ENCODE assay signal across 11 mouse cellular contexts in the genomic region with DNA sequence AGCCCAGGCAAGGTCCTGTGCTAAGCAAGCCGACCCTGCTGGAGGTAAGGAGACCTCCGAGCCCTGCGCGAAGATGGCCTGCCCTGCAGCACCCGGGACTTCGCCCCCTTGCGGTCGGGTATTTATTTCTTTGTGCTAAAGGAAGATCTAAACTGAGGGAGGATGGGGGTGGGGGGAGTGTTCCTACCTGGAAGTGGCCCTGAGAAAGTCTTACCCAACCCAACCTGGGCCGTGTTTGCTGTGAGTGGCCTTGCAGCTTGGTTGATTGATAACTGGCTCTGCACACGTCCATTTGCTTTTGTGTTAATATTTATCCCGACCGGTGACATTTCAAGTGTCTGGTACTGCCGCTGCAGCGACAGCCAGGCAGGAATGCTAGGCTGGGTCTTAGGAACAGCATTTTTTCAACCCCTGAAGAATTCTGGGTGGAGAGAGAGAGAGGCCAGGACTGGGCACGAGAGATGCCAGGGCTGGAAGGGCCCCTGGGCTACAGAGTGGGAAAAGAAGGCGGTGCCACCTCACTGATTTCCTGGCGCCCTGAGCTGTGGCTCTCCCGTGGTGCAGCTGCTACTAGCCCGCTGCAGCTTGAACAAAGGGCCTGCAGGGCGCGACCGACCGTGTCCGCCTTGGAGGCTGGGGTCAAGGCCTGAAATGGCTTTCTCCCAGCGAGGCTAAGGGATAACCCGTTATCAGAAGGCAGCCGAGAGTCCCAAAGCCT. TPM values are rescaled to one million over a fixed set of nuclear protein-coding genes. Genes with fewer than 3 reads are reported as not detected.
A peak's percentile ranks its signal among the peaks of the same experiment; 100 is the strongest.
DNase-seq lines count a peak whose midpoint lies in the region; ATAC-seq and TF ChIP-seq lines count a peak whose summit lies in the region.
"Had no signal": no experiment of that assay in that cellular context is flagged by ENCODE, and none has a peak within 500 bp of the region (broad histone marks: within the 10 kb centered on the region; RNA-seq: fewer than 3 reads in every experiment).

No protein-coding gene starts in this region.

- ATAC-seq in hindbrain, embryonic 14.5 days (ENCODE audit: low FRiP score) = no peak
- ATAC-seq in midbrain, postnatal 0 days (ENCODE audit: low FRiP score) = no peak

- DNase-seq in cerebellum, postnatal 10 days = peak; percentile 38 to 47
- no peak for DNase-seq in cerebellum, postnatal 4 days (ENCODE audit: low spot score in 2 of 2)
- peak; percentile 25 for DNase-seq in hindbrain, embryonic 14.5 days (ENCODE audit: low spot score)
- peak; percentile 43 to 60 for DNase-seq in kidney, postnatal 4 days
- DNase-seq in midbrain, postnatal 0 days (ENCODE audit: low spot score) = no peak
- DNase-seq in urinary bladder, postnatal 10 days (ENCODE audit: low spot score) = no peak
- DNase-seq in ovary, adult 18-20 months (ENCODE audit: low spot score) = no peak
- no peak for DNase-seq in thymus, postnatal 0 days (ENCODE audit: low spot score)
- DNase-seq: heart, postnatal 10 days; lung, postnatal 4 days had no signal

- no peaks in the 10 kb centered on the region for H3K36me3 ChIP-seq in hindbrain, embryonic 14.5 days (replicated peaks; ENCODE audit: control insufficient read depth, insufficient read depth)
- H3K36me3 ChIP-seq in midbrain, postnatal 0 days (ENCODE audit: insufficient read depth, low read length) = no peaks in the 10 kb centered on the region

- H3K27me3 ChIP-seq in hindbrain, embryonic 14.5 days (ENCODE audit: control insufficient read depth, insufficient read depth, low read length) = peaks cover 74% of the 10 kb centered on the region
- H3K27me3 ChIP-seq in midbrain, postnatal 0 days (ENCODE audit: insufficient read depth, low read length) = peaks cover 46% of the 10 kb centered on the region

- peak overlapping the region; percentile 92 for H3K4me2 ChIP-seq in hindbrain, embryonic 14.5 days (replicated peaks)
- H3K4me2 ChIP-seq in midbrain, postnatal 0 days (ENCODE audit: low read depth, low read length, poor library complexity, severe bottlenecking) = peak overlapping the region; percentile 86

- TF ChIP-seq CTCF in midbrain, postnatal 0 days (IDR thresholded peaks at IDR 0.05) = peak; percentile 42

- H3K4me3 ChIP-seq in hindbrain, embryonic 14.5 days (replicated peaks; ENCODE audit: low read length) = peak overlapping the region; percentile 53
- peak overlapping the region; percentile 20 for H3K4me3 ChIP-seq in midbrain, postnatal 0 days (ENCODE audit: low read depth, low read length)

- 3% methylated on average over 27 of the region's 27 CpGs for WGBS in hindbrain, embryonic 14.5 days
- 6% methylated on average over 27 of the region's 27 CpGs for WGBS in midbrain, postnatal 0 days

- peaks cover 23% of the 10 kb centered on the region for H3K4me1 ChIP-seq in hindbrain, embryonic 14.5 days (replicated peaks; ENCODE audit: control insufficient read depth, insufficient read depth, low read length)
- H3K4me1 ChIP-seq in midbrain, postnatal 0 days (ENCODE audit: insufficient read depth, low read length) = peaks cover 9% of the 10 kb centered on the region

- peak overlapping the region; percentile 52 for H3K9ac ChIP-seq in hindbrain, embryonic 14.5 days
- peak overlapping the region; percentile 29; the same call in 1 of the 2 replicates for H3K9ac ChIP-seq in midbrain, postnatal 0 days (replicated peaks; ENCODE audit: low read length, poor library complexity, severe bottlenecking)

- peak overlapping the region; percentile 66; the same call in 1 of the 2 replicates for H3K27ac ChIP-seq in hindbrain, embryonic 14.5 days
- no peak overlapping the region for H3K27ac ChIP-seq in midbrain, postnatal 0 days (ENCODE audit: low read depth, low read length)

- H3K9me3 ChIP-seq in hindbrain, embryonic 14.5 days (ENCODE audit: control insufficient read depth, low read length) = no peaks in the 10 kb centered on the region
- H3K9me3 ChIP-seq in midbrain, postnatal 0 days (ENCODE audit: low read length) = no peaks in the 10 kb centered on the region

RNA-seq across cellular contexts. Expression of gene Onecut1, which starts 5.0 kb away (rescaled TPM):
- 6.0 and 6.1 TPM in 2 replicates for polyA plus RNA-seq in hindbrain, embryonic 14.5 days (2014; fragmentation: Nextera tagmentation; extraction: Ambion mirVana)
- 7.5 and 8.4 TPM in 2 replicates for total RNA-seq in midbrain, postnatal 0 days (2014; rRNA removed)
- 3.8 and 5.0 TPM in 2 replicates for polyA plus RNA-seq in midbrain, postnatal 0 days (2015; fragmentation: Nextera tagmentation; extraction: Ambion mirVana)
- polyA plus RNA-seq in thymus, postnatal 0 days (2015; fragmentation: Nextera tagmentation; extraction: Ambion mirVana) = not detected in 2 replicates
- total RNA-seq: heart, postnatal 10 days had no signal
- polyA plus RNA-seq: urinary bladder, adult 2 months had no signal

Comparison
In these comparisons a context has a peak if more than half of its experiments do, and no peak if none do; other contexts are left out.
1. DNase-seq: peak in cerebellum, postnatal 10 days (2 of 2), hindbrain, embryonic 14.5 days (single experiment) and kidney, postnatal 4 days (2 of 2); none in cerebellum, postnatal 4 days (0 of 2), midbrain, postnatal 0 days (single experiment), urinary bladder, postnatal 10 days (single experiment), ovary, adult 18-20 months (single experiment) and thymus, postnatal 0 days (single experiment).